Mouse (Mus musculus): ENCODE measurements around the gene Olfr1291-ps1.

The Olfr1291-ps1 gene

DNA sequence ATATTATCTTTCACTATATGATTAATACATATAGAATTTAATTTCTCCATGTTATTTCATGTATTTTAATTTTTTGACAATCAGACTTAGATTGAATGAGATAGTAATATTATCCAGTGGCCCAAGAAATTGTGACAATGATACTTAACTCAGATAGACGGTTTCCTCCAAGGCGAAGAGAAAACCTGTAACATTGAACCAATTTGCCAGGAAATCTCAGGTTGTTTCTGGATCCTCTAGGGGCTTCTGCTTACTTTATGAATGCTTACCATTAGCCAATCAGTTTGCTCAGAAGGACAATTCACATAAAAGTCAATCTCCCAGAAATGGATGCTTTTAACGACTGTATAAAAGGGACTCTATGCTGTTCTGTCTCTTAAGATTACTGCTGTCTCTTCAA lies at the start of gene Olfr1291-ps1:
TSS of gene Olfr1291-ps1 (plus strand) at position 301 of the 400 bp plus-strand sequence.
- DNase-seq (ENCODE audit: low spot score in 2 of 2), result no peak

DNA sequence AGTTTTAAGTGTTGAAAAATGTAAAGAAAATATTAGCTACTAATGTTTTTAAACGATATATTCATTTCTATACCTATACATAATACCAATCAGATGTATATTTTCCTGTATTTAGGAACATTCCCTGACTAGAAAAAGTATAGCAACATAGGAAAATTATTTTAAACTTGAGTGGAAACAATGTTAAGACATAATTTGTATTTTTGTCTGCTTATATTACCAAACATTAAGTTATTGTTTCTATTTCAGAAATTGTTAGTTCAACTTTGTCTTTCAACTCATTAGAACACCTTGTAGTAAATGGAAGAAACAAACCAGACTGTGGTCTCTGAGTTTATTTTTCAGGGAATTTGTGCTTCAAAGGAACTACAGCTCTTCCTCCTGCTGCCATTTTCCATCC lies 48.1 kb upstream of the Olfr1291-ps1 start, which contains the start of gene Olfr1287:
TSS of gene Olfr1287 (plus strand) at position 301 of the 400 bp plus-strand sequence.
- no peak for DNase-seq (ENCODE audit: low spot score in 2 of 2)

DNA sequence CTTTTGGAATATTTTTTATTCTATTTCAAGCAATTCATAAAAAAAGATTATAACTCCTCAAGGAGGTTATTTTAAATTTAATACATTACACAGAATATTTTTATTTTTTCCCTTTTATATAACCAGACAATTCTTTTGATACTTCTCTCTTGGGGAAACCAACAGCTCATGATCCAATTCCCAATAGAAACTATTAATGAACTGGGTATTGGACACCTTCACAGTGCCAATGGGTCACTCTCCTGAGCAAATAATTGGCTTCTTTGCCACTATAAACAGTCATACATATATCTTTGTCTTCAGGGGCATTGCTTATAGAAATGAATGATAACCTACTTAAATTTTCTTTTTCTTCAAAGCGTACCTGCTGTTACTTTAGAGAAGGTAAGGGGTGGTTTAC lies 23.2 kb upstream of the Olfr1291-ps1 start, which contains the start of gene Olfr1288:
TSS of gene Olfr1288 (plus strand) at position 301 of the 400 bp plus-strand sequence.
- DNase-seq (ENCODE audit: low spot score in 2 of 2), result no peak

DNA sequence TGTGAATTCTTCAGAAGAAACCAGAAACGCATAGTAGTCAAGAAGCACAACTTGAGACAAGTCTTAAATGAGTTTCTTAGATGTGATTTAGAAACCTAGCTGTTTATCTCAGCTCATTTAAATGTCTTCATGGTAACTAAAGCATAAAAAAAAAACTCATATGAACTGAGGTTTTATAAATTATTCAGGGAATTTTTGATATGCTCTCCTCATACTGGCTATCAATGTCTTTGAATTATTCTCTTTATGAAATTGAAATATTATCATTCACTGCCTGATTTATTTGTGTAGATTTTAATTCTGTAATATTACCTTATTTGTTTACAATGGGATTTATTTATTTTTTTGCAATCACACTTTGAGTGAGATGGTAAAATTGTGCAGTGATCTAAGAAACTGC lies 16.5 kb upstream of the Olfr1291-ps1 start, which contains the start of gene Olfr1289:
TSS of gene Olfr1289 (plus strand) at position 301 of the 400 bp plus-strand sequence.
- no peak for DNase-seq (ENCODE audit: low spot score in 2 of 2)

DNA sequence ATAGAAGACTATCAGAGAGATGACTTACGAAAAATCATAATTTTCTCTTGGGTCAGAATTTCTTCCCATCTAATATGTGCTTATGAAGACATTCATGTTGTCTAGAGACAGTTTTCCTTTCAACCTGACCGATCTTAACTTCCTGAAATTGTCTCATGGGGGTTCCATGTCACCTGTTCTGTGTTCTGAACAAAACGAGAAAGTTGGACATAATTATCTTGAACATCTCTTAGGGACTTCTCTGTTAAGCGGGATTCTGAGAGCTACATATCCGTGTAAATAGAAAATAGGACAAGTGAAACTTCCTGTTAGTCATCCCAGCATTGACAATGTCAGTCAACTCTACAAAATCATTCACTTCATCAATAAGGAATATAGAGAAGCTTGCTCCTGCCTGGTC lies 3.3 kb upstream of the Olfr1291-ps1 start, which contains the start of gene Olfr1290:
TSS of gene Olfr1290 (minus strand) at position 101 of the 400 bp plus-strand sequence.
- DNase-seq (ENCODE audit: low spot score in 2 of 2), result no peak

DNA sequence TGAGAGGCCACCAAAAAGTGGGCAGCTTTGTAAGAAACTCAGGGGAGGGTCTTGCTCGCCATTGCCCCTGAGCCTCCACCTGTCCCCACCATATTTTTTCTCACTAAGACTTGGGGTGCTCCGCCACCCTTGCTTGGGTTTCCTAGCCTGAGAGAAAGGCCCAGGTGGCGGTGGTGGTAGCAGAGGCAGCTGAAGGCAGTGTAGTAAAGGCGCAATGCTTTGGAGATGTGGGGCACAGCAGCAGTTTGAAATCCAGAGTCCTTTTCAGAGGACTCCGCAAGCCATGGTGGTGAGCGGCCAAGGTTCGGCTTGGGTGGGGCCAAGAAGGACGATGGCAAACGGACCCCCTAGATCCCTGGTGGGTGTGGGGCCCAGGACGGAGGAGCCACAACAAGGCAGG lies 20.5 kb downstream of the Olfr1291-ps1 start:
- no peak for DNase-seq (ENCODE audit: low spot score in 2 of 2)

DNA sequence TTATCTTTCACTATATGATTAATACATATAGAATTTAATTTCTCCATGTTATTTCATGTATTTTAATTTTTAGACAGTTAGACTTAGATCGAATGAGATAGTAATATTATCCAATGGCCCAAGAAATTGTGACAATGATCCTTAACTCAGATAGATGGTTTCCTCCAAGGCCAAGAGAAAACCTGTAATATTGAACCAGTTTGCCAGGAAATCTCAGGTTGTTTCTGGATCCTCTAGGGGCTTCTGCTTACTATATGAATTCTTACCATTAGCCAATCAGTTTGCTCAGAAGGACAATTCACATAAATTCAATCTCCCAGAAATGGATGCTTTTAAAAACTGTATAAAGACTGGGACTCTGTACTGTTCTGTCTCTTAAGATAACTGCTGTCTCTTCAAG lies 27.9 kb downstream of the Olfr1291-ps1 start, which contains the start of gene Olfr1293-ps:
TSS of gene Olfr1293-ps (plus strand) at position 301 of the 400 bp plus-strand sequence.
- DNase-seq (ENCODE audit: low spot score in 2 of 2), result no peak

DNA sequence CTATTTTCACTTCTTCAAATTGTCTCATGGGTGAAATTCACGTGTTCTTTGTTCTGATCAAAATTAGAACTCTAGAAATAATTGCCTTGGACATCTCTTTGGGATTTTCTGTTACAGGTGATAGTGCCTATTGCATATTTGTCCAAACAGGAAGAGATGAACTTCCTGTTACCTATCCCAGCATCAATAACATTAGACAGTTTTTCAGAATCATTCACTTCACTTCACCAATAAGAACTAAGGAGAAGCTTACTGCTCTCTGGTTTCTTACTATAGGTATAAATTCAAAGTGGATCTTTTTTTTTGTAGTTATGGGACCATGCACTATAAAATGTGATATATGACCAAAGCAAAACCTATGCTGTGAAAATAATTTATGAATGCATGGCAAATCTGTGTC lies 43.2 kb downstream of the Olfr1291-ps1 start, which contains the start of gene Olfr1294:
TSS of gene Olfr1294 (minus strand) at position 101 of the 400 bp plus-strand sequence.
- no peak for DNase-seq (ENCODE audit: low spot score in 2 of 2)
